Mouse (Mus musculus) v-Abl transformed pro-B cells (cell line): ENCODE data around the gene Gm35134.
"Not testable (repeated sequence)": the region's sequence is repeated elsewhere in the genome, so short reads cannot be mapped to it uniquely, and the experiment has no call there.

Source experiments
- in situ Hi-C, 2 experiments: fragments of 400-800 bp; cut with MboI; formaldehyde crosslinking; loops; one replicate each; pipeline ENCODE4 v1.15.1; 2025; ENCODE audit not compliant: unreplicated experiment in 2 of 2

Gene Gm35134

GRCm38 (mm10) chrY:19112707-19113106 is at the start of gene Gm35134:
TSS of gene Gm35134 (plus strand) at chrY:19113007.
- in situ Hi-C loops = not testable (repeated sequence)
